Mouse (Mus musculus): ENCODE measurements around the gene Cyp2c69.
"Not testable (repeated sequence)": the region's sequence is repeated elsewhere in the genome, so short reads cannot be mapped to it uniquely, and the experiment has no call there.

Cyp2c69 gene

DNA sequence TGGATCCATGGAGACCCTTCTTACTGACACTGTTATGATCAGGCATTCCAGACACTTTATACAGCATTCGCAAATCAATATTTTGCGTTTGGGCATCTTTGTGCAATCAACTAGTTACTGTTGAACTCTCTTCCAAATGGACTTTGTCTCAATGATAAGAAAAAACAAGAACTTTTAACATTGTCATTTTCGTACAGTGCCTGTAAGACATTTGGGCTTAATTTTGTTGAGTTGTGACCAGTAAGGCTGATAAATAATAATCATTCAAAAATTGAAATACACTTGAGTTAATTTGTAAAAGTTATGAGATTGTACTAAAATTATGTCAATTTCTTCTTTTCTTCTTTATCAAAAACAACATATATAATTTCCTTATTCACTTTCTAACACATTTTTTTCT, at the start of gene Cyp2c69:
Gene Cyp2c69, minus strand, starts transcription at position 101 of the 400 bp plus-strand sequence.
- DNase-seq (ENCODE audit: low spot score), result not testable (repeated sequence)

DNA sequence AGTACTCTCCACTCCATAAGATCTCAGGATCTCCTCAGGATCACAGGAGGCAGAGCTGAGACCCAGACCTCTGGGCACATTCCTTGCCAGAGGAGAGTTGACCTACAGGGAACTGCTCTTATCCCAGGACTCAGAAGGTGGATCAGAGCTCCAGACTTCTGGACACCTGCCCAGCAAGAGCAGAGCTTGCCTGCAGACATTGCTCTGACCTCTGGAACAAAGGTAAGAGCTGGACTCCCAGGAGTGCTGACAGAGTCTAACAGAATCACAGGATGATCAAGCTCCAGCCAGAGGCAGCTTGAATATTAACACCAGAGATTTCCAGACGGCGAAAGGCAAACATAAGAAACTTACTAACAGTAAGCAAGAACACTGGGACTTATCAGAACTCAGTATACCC, 48.8 kb upstream of the Cyp2c69 start:
- no peak for DNase-seq (ENCODE audit: low spot score)

DNA sequence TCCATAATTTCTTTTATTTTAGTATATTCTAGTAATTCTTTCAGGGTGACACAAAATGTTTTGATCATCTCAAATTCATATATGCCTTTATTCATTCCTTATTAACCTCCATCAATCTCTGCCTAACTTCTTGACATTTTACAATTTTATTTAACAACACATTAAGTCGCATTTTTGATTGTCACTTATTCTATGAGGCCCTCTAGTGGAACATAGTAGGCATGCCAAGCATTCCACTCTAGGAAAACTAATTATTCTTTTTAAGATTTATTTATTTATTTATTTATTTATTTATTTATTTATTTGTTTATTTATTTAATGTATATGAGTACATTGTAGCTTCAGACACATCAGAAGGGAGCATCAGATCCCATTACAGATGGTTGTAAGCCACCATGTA, 43.4 kb upstream of the Cyp2c69 start:
- no peak for DNase-seq (ENCODE audit: low spot score)

DNA sequence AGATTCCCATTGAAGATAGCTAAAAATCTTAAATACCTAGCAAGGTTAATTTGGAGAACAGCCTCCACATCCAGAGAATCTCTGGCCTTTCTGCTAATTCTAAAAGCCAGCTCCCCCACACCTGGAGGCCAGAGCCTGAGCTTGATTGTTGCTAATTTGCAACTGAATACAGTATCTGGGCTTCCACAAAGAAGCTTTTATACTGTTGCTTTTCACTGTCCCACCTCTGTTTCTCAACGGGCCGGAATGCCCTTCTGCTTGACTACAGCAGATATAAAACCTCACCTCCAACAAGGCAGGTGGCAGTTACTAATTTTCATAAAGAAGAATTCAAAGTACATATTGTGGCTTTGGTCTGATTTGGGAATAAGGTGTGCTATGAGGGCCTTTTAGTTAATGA, 15.1 kb upstream of the Cyp2c69 start:
- no peak for DNase-seq (ENCODE audit: low spot score)

DNA sequence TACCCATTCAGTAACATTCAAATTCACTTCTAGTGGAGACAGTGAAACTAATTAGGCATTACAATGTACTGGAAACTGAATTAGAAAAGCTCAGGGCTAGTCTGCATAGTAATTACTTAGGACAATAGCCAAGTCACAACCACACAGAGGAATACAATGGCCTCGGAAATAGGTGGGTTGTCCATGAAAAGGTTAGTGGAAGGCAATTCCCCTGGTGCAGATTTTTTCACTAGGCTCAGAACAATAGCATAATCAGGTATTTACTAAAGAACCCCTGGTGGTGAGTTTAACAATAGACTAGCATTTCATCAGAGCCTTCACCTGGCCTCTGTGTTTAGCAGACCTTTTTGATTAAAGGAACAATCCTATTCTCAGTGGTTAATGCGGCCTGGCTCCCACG, 3.5 kb upstream of the Cyp2c69 start:
- not testable (repeated sequence) for DNase-seq (ENCODE audit: low spot score)

DNA sequence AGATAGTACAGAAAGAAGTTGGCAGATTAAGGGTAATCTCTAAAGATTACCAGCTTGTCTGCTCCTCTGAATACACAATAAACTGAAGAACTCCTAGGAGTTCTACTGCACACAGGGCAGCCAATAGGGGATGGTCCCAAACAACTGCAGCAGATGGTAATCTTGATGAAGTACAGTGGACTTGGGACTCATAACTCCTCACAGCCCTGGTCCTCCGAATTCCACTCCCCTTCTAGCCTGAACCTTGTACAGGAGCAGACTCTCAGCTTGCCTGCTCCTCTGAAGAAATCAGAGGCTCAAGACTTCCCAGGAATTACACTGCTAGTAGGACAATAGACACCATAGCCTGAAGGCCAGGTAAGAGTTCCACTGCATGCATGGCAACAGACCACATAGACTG, 20.5 kb downstream of the Cyp2c69 start:
- no peak for DNase-seq (ENCODE audit: low spot score)

DNA sequence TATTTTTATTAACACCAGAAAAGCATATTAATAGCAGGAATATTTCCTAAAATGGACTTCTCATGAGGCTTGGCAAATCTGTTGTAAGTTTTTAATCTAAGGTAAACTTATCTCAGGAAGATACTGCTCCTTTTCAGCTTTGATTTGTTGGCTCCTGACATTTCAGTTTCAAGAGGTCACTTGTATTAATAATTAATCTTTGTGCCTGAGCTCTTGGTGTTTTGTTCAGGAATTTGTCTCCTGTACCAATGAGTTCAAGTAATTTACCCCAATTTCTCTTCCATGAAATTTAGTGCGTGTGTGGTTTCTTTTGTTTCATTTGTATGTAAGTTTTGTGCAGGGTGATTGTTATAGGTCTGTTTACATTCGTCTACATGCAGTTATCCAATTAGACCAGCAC, 65.7 kb downstream of the Cyp2c69 start:
- DNase-seq (ENCODE audit: low spot score), result not testable (repeated sequence)

DNA sequence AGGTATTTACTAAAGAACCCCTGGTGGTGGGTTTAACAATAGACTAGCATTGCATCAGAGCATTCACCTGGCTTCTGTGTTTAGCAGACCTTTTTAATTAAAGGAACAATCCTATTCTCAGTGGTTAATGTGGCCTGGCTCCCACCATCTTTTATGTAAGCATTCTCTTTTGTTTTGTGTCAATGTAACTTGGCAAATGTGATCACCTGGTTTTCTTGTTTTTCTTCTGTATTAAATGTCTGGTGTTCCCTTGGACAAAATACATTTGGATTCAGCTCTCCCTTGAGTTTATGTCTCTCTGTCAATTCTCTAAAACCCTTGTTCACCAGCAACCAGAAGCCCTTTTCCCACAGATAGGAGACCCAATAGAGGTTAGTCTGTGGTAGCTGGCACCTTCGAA, 70.2 kb downstream of the Cyp2c69 start:
- DNase-seq (ENCODE audit: low spot score), result not testable (repeated sequence)

DNA sequence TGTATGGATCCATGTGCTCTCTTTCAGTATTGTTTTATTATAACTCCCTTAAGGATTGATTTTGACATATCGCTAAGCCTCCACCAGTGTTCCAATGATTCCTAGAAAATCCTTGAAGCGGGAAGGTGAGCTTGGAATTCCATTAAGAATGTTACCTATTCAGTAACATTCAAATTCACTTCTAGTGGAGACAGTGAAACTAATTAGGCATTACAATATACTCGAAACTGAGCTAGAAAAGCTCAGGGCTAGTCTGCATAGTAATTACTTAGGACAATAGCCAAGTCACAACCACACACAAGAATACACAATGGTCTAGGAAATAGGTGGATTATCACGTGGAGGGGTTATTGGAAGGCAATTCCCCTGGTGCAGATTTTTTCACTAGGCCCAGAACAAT, 70.6 kb downstream of the Cyp2c69 start:
- not testable (repeated sequence) for DNase-seq (ENCODE audit: low spot score)

DNA sequence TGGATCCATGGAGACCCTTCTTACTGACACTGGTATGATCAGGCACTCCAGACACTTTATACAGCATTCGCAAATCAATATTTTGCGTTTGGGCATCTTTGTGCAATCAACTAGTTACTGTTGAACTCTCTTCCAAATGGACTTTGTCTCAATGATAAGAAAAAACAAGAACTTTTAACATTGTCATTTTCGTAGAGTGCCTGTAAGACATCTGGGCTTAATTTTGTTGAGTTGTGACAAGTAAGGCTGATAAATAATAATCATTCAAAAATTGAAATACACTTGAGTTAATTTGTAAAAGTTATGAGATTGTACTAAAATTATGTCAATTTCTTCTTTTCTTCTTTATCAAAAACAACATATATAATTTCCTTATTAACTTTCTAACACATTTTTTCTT, 73.9 kb downstream of the Cyp2c69 start, which contains the start of gene Cyp2c40:
Gene Cyp2c40, minus strand, starts transcription at position 101 of the 400 bp plus-strand sequence.
- not testable (repeated sequence) for DNase-seq (ENCODE audit: low spot score)
